In the genomic region with DNA sequence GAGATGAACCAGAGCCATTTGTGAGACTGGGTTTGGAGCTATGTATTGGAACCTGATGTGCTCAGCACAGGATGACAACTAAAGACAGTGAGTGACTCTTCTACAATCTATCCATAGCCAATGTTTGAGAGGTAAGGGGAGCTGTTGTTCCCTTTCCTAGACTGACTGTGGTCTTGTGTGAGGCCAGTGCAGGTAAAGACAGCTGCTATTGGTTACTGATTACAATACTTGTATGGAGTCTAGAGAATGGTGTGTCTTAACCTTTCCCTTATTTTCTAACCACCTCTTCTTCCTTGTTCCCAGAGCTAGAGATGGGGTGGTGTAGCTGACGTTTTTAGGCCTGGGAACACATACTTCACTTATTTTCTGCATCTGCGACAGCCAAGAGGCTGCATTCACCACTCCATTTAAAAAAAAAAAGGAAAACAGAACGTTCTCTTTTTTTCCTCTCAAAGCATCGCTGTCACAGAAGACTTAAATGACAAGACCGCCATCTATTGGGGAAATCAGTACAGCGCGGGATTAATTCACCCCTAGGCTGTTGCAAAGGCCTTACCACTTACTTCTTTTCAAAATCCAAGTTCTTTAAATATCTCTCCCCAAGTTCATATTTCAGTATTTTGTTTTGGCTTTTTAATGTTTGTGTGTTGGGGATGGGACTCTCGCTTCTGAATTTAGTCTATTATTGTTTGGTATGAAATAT, we compare ENCODE assay signal across 8 mouse cellular contexts. TPM values are rescaled to one million over a fixed set of nuclear protein-coding genes. Genes with fewer than 3 reads are reported as not detected.
DNase-seq lines count a peak whose midpoint lies in the region; ATAC-seq and TF ChIP-seq lines count a peak whose summit lies in the region.

No protein-coding gene starts in this region.

- no peak for TF ChIP-seq EP300 in ES-Bruce4 (IDR thresholded peaks at IDR 0.05; ENCODE audit: insufficient read depth, low read depth, low read length)
- TF ChIP-seq EP300 in liver, postnatal 0 days (IDR thresholded peaks at IDR 0.05; ENCODE audit: low read depth) = no peak

- peak overlapping the region; percentile 97 for H3K4me2 ChIP-seq in liver, postnatal 0 days (ENCODE audit: low read depth, low read length)
- peak overlapping the region; percentile 80 for H3K4me2 ChIP-seq in neural tube, embryonic 12.5 days (replicated peaks)

- no peaks in the 10 kb centered on the region for H3K27me3 ChIP-seq in ES-Bruce4 (ENCODE audit: control insufficient read depth, insufficient read depth, low read length, poor library complexity, severe bottlenecking)
- no peaks in the 10 kb centered on the region for H3K27me3 ChIP-seq in forebrain, embryonic 10.5 days (ENCODE audit: poor library complexity, severe bottlenecking)
- no peaks in the 10 kb centered on the region for H3K27me3 ChIP-seq in liver, postnatal 0 days (ENCODE audit: insufficient read depth, low read length)
- no peaks in the 10 kb centered on the region for H3K27me3 ChIP-seq in neural tube, embryonic 12.5 days (replicated peaks)

- peak; percentile 50 for DNase-seq in forebrain, embryonic 10.5 days (ENCODE audit: extremely low spot score, low spot score)
- DNase-seq in heart, postnatal 10 days = peak; percentile 81
- DNase-seq in kidney, postnatal 4 days = peak; percentile 72 to 84
- DNase-seq in liver, postnatal 0 days = peak; percentile 61
- peak; percentile 85 for DNase-seq in thymus, postnatal 0 days (ENCODE audit: low spot score)

- H3K4me1 ChIP-seq in ES-Bruce4 (ENCODE audit: control insufficient read depth, insufficient read depth, low read length) = no peaks in the 10 kb centered on the region
- no peaks in the 10 kb centered on the region for H3K4me1 ChIP-seq in brown adipose tissue, adult 24 weeks (ENCODE audit: control insufficient read depth, insufficient read depth, insufficient read length, low read length)
- peaks cover 18% of the 10 kb centered on the region for H3K4me1 ChIP-seq in forebrain, embryonic 10.5 days
- H3K4me1 ChIP-seq in liver, postnatal 0 days (ENCODE audit: insufficient read depth) = peaks cover 7% of the 10 kb centered on the region
- H3K4me1 ChIP-seq in neural tube, embryonic 12.5 days = peaks cover 5% of the 10 kb centered on the region; the same call in 1 of the 2 replicates

- TF ChIP-seq POLR2A in ES-Bruce4 (IDR thresholded peaks at IDR 0.05; ENCODE audit: insufficient read depth, low read length) = no peak

- ATAC-seq in liver, postnatal 0 days = peak; percentile 71
- peak; percentile 46 for ATAC-seq in neural tube, embryonic 12.5 days (ENCODE audit: low FRiP score, low read depth)

- TF ChIP-seq CTCF in ES-Bruce4 (IDR thresholded peaks at IDR 0.05; ENCODE audit: low read depth, low read length) = no peak
- TF ChIP-seq CTCF in liver, postnatal 0 days (IDR thresholded peaks at IDR 0.05; ENCODE audit: low read depth) = peak; percentile 84

- intact Hi-C loops in heart, postnatal 10 days (cut with DNase I) = loop anchor here (1.0 to 10.0 kb wide), 5 partner anchors 19 to 283 kb away; a partner anchor contains a TSS

- WGBS in forebrain, embryonic 10.5 days = 4% methylated on average over 8 of the region's 8 CpGs
- WGBS in liver, postnatal 0 days (ENCODE audit: insufficient replicate concordance) = 3% methylated on average over 8 of the region's 8 CpGs
- 6% methylated on average over 8 of the region's 8 CpGs for WGBS in neural tube, embryonic 12.5 days

- peak overlapping the region; percentile 93 for H3K9ac ChIP-seq in ES-Bruce4 (ENCODE audit: low read depth, poor library complexity, severe bottlenecking)
- no peak overlapping the region; the same call in 1 of the 2 replicates for H3K9ac ChIP-seq in liver, postnatal 0 days (replicated peaks)
- H3K9ac ChIP-seq in neural tube, embryonic 12.5 days = no peak overlapping the region

- peaks cover 2% of the 10 kb centered on the region; the same call in 1 of the 2 replicates for H3K36me3 ChIP-seq in ES-Bruce4 (ENCODE audit: control insufficient read depth, insufficient read depth, low read length, poor library complexity, severe bottlenecking)
- peaks cover 7% of the 10 kb centered on the region for H3K36me3 ChIP-seq in forebrain, embryonic 10.5 days (replicated peaks)
- no peaks in the 10 kb centered on the region for H3K36me3 ChIP-seq in liver, postnatal 0 days (replicated peaks; ENCODE audit: insufficient read depth, low read length)
- no peaks in the 10 kb centered on the region for H3K36me3 ChIP-seq in neural tube, embryonic 12.5 days

- no peak overlapping the region for H3K27ac ChIP-seq in ES-Bruce4 (ENCODE audit: insufficient read depth, low read length)
- no peak overlapping the region; the same call in 1 of the 2 replicates for H3K27ac ChIP-seq in brown adipose tissue, adult 24 weeks (replicated peaks; ENCODE audit: low read depth, low read length)
- peak overlapping the region; percentile 91; the same call in 1 of the 2 replicates for H3K27ac ChIP-seq in forebrain, embryonic 10.5 days
- peak overlapping the region; percentile 89 for H3K27ac ChIP-seq in liver, postnatal 0 days (ENCODE audit: low read depth)
- H3K27ac ChIP-seq in neural tube, embryonic 12.5 days = no peak overlapping the region

- no peaks in the 10 kb centered on the region for H3K9me3 ChIP-seq in ES-Bruce4 (replicated peaks; ENCODE audit: control insufficient read depth, insufficient read depth, low read length, poor library complexity, severe bottlenecking)
- H3K9me3 ChIP-seq in forebrain, embryonic 10.5 days = no peaks in the 10 kb centered on the region
- no peaks in the 10 kb centered on the region for H3K9me3 ChIP-seq in liver, postnatal 0 days (ENCODE audit: low read length)
- no peaks in the 10 kb centered on the region for H3K9me3 ChIP-seq in neural tube, embryonic 12.5 days

- no peak overlapping the region for H3K4me3 ChIP-seq in ES-Bruce4 (ENCODE audit: low read depth, low read length)
- H3K4me3 ChIP-seq in brown adipose tissue, adult 24 weeks (ENCODE audit: insufficient read depth, low read depth, low read length) = peak overlapping the region; percentile 73; the same call in 1 of the 2 replicates
- peak overlapping the region; percentile 60 for H3K4me3 ChIP-seq in forebrain, embryonic 10.5 days
- H3K4me3 ChIP-seq in liver, postnatal 0 days (ENCODE audit: low read depth, low read length) = peak overlapping the region; percentile 70
- H3K4me3 ChIP-seq in neural tube, embryonic 12.5 days = 0 out of 2 replicates have a peak overlapping the region, but pooled peaks have one; percentile 51

RNA-seq across cellular contexts. Expression of a gene that starts 19.8 kb away (rescaled TPM):
- 6.6 and 10.5 TPM in 2 replicates for polyA plus RNA-seq in ES-Bruce4 (2011; ENCODE audit: insufficient read depth, insufficient read length, low read depth, missing spikeins)
- polyA plus RNA-seq in brown adipose tissue, adult 24 weeks (2012; ENCODE audit: insufficient read depth, insufficient read length, missing spikeins) = 5.0 and 6.8 TPM in 2 replicates
- polyA plus RNA-seq in forebrain, embryonic 10.5 days (2016; fragmentation: Nextera tagmentation; extraction: Ambion mirVana) = 2.0 and 2.1 TPM in 2 replicates
- total RNA-seq in heart, postnatal 10 days (2021) = 1 to 10 TPM; 6.4 to 7.2 TPM
- 0.85 and 1.2 TPM in 2 replicates for polyA plus RNA-seq in liver, postnatal 0 days (2015; fragmentation: Nextera tagmentation; extraction: Ambion mirVana)
- polyA plus RNA-seq in neural tube, embryonic 12.5 days (2016; fragmentation: Nextera tagmentation; extraction: Ambion mirVana) = 1.6 and 1.9 TPM in 2 replicates
- 4.2 and 5.0 TPM in 2 replicates for polyA plus RNA-seq in thymus, postnatal 0 days (2015; fragmentation: Nextera tagmentation; extraction: Ambion mirVana)

RNA-seq across cellular contexts. Expression of a gene that starts 26.8 kb away (rescaled TPM):
- 9.5 and 9.7 TPM in 2 replicates for polyA plus RNA-seq in ES-Bruce4 (2011; ENCODE audit: insufficient read depth, insufficient read length, low read depth, missing spikeins)
- 3.1 and 3.6 TPM in 2 replicates for polyA plus RNA-seq in brown adipose tissue, adult 24 weeks (2012; ENCODE audit: insufficient read depth, insufficient read length, missing spikeins)
- polyA plus RNA-seq in forebrain, embryonic 10.5 days (2016; fragmentation: Nextera tagmentation; extraction: Ambion mirVana) = 9.7 and 11.3 TPM in 2 replicates
- total RNA-seq in heart, postnatal 10 days (2021) = 1 to 10 TPM; 2.5 to 2.9 TPM
- polyA plus RNA-seq in liver, postnatal 0 days (2015; fragmentation: Nextera tagmentation; extraction: Ambion mirVana) = 2.7 and 3.5 TPM in 2 replicates
- polyA plus RNA-seq in neural tube, embryonic 12.5 days (2016; fragmentation: Nextera tagmentation; extraction: Ambion mirVana) = 8.1 and 9.5 TPM in 2 replicates
- 16.5 and 17.3 TPM in 2 replicates for polyA plus RNA-seq in thymus, postnatal 0 days (2015; fragmentation: Nextera tagmentation; extraction: Ambion mirVana)

RNA-seq across cellular contexts. Expression of a gene that starts 51.3 kb away (rescaled TPM):
- polyA plus RNA-seq in ES-Bruce4 (2011; ENCODE audit: insufficient read depth, insufficient read length, low read depth, missing spikeins) = 12.0 and 13.2 TPM in 2 replicates
- 4.5 and 8.5 TPM in 2 replicates for polyA plus RNA-seq in brown adipose tissue, adult 24 weeks (2012; ENCODE audit: insufficient read depth, insufficient read length, missing spikeins)
- polyA plus RNA-seq in forebrain, embryonic 10.5 days (2016; fragmentation: Nextera tagmentation; extraction: Ambion mirVana) = 13.9 and 14.5 TPM in 2 replicates
- 1 to 10 TPM; 6.8 to 7.1 TPM for total RNA-seq in heart, postnatal 10 days (2021)
- polyA plus RNA-seq in liver, postnatal 0 days (2015; fragmentation: Nextera tagmentation; extraction: Ambion mirVana) = 3.2 and 3.7 TPM in 2 replicates
- 14.1 and 16.3 TPM in 2 replicates for polyA plus RNA-seq in neural tube, embryonic 12.5 days (2016; fragmentation: Nextera tagmentation; extraction: Ambion mirVana)
- 2.2 and 2.6 TPM in 2 replicates for polyA plus RNA-seq in thymus, postnatal 0 days (2015; fragmentation: Nextera tagmentation; extraction: Ambion mirVana)

Comparison
In these comparisons a context has a peak if more than half of its experiments do, and no peak if none do; other contexts are left out.
1. H3K27ac ChIP-seq: peak in forebrain, embryonic 10.5 days (single experiment) and liver, postnatal 0 days (single experiment); none in ES-Bruce4 (single experiment), brown adipose tissue, adult 24 weeks (single experiment) and neural tube, embryonic 12.5 days (single experiment).
2. Peak in every context shown above with its lines, with median percentiles within 50 percentile points of each other: DNase-seq.